Mouse (Mus musculus): Measurements from ENCODE around the gene Map4. TPM values are rescaled to one million over a fixed set of nuclear protein-coding genes. Genes with fewer than 3 reads are reported as not detected.
A peak's percentile ranks its signal among the peaks of the same experiment; 100 is the strongest.

The Map4 gene
- total and polyA plus RNA-seq, 3 experiments: 14.4 to 45.8 (median 28.9) TPM

DNA sequence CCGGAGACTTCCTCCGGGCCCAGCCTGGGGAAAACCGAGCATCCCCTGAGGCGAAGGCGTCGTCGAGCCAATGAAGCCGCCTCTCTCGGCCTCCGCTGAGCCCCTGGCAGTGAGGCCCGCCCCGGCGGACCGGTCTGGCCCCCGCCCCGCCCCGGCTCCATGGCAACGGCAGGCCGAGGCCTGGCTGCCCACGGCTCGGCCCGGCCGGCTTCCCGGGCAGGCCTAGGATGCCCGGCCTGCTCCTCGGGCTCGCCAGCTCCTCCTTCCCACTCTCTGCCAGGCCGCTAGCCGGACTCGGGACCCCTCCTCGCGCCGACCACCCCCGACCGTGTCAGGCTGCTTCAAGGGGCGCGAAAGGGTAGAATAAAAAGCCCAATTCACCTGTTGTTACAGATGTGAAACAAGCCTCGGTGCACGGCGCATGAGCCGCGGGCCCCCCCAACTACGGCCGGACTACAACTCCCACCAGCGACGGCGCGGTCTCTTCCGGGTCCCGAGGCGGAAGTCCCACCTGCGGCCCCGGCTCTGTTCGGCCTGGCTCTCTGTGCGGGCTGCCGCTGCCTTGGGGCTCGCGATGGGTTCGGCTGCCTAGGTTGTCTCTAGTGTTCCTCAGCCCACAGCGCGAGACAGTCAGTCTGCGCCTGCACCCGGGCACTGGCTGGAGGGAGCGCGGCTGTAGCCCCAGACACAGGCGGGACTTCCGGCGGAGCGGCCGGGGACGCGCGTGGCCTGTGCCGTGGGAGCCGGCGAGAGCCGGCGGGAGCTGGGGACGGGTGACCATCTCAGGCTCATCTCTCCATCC lies 185.9 kb downstream of the Map4 start, which contains the start of gene Smarcc1 (continued):
- no peak; the same call in 1 of the 2 replicates for TF ChIP-seq IRF4 (IDR thresholded peaks at IDR 0.05; ENCODE audit: low read depth, low read length)

DNA sequence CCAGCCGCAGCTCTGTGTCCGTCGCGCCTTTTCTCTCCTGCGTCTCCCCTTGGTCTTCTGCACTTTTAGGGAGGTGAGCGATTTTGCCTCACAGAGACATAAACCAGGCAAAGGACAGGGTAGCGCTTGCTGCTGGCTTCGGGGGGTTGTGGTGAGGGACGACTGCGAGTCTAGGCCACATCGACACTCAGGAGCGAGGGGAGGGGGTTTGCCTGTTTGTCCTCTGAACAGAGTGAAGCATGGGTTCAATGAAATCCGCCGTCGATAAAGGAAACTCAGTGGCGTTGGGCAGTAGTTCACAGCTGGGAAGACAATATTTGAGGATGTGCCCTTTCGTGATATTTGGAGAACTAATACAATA lies 186.5 kb downstream of the Map4 start, which contains the start of gene Dhx30:
TSS of gene Dhx30 (minus strand) at position 52 of the 361 bp plus-strand sequence.
- Histone ChIP-seq H3K4me2 (ENCODE audit: insufficient read depth, low read depth, poor library complexity, severe bottlenecking) (peak within 1 kb of the TSS; percentile 81), H3K4me3 (replicated peaks in 1 of 3; ENCODE audit: low read depth in 2 of 3, low read length in 2 of 3, poor library complexity in 1 of 3) (peak within 1 kb of the TSS; percentile 77 to 88 (median 87)), H3K27me3 (replicated peaks) (no peaks in the 10 kb centered on the region), H3K27ac (ENCODE audit: insufficient read depth, low read depth) (peak within 1 kb of the TSS; percentile 83), H3K4me1 (ENCODE audit: control insufficient read depth in 1 of 2, insufficient read depth in 2 of 2) (peaks cover 0 to 25% of the 10 kb centered on the region in 2 experiments; a peak in 2 of 4 replicates), H3K36me3 (replicated peaks in 1 of 2; ENCODE audit: control insufficient read depth in 1 of 2, insufficient read depth in 1 of 2, low read length in 1 of 2) (peaks cover 2 to 34% of the 10 kb centered on the region in 2 experiments), H3K79me2 (replicated peaks; ENCODE audit: control insufficient read depth, extremely low read depth, insufficient read depth, poor library complexity, severe bottlenecking) (peaks cover 23% of the 10 kb centered on the region; the same call in 1 of the 2 replicates), H3K9me3 (replicated peaks; ENCODE audit: low read length) (no peaks in the 10 kb centered on the region), H3K9ac (ENCODE audit: insufficient read depth, low read depth) (peak within 1 kb of the TSS; percentile 80)
- dilution Hi-C loops (cut with MboI; ENCODE audit: extremely low pct_ligation_motif_present, extremely low pct_unique_long_range_greater_than_20kb, low sequenced_read_pairs) (no loop called here), in situ Hi-C loops (cut with MboI; ENCODE audit: low pct_ligation_motif_present, low pct_unique_long_range_greater_than_20kb, low sequenced_read_pairs) (no loop called here)
- no peak for TF ChIP-seq CTCF (conservative IDR thresholded peaks at IDR 0.05 in 1 of 2, IDR thresholded peaks at IDR 0.05 in 1 of 2; ENCODE audit: low read depth in 2 of 2, low read length in 2 of 2)
- TF ChIP-seq ZNF384 (IDR thresholded peaks at IDR 0.05; ENCODE audit: low read depth, low read length): no peak
- no peak for TF ChIP-seq CHD2 (IDR thresholded peaks at IDR 0.05; ENCODE audit: low read length)
- TF ChIP-seq ZKSCAN1 (IDR thresholded peaks at IDR 0.05; ENCODE audit: borderline replicate concordance, low read depth, low read length): no peak
- no peak for TF ChIP-seq MAX (IDR thresholded peaks at IDR 0.05; ENCODE audit: low read length)
- no peak for TF ChIP-seq KAT2A (IDR thresholded peaks at IDR 0.05; ENCODE audit: insufficient replicate concordance, low read length)
- TF ChIP-seq BHLHE40 (IDR thresholded peaks at IDR 0.05; ENCODE audit: low read depth, low read length): no peak
- TF ChIP-seq TBP (conservative IDR thresholded peaks at IDR 0.05; ENCODE audit: low read depth, low read length): no peak
- TF ChIP-seq ZMIZ1 (IDR thresholded peaks at IDR 0.05; ENCODE audit: low read depth, low read length): no peak
- TF ChIP-seq USF1 (IDR thresholded peaks at IDR 0.05; ENCODE audit: low read depth, low read length): no peak
- DNase-seq (ENCODE audit: extremely low read depth): no peak

DNA sequence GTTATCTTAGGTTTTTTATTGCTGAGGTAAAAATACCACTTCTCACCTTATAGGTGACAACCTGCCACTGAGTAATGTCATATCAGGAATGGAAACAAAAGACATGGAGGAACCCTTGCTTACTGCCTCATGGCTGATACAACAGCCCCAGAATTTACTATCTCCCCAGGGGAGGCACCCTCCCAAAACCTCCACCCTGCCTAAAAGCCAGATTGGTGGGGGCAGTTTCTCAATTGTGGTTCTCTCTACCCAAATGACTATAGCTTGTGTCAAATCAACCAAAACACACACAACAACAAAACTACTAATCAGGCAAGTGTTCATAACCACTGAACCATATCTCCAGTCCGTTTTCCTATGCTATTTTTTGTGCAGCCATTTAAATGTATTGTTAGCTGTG lies 187.0 kb downstream of the Map4 start:
- H3K79me2 ChIP-seq (replicated peaks; ENCODE audit: control insufficient read depth, extremely low read depth, insufficient read depth, poor library complexity, severe bottlenecking): peaks cover 23% of the 10 kb centered on the region; the same call in 1 of the 2 replicates
- dilution Hi-C loops (cut with MboI; ENCODE audit: extremely low pct_ligation_motif_present, extremely low pct_unique_long_range_greater_than_20kb, low sequenced_read_pairs): no loop called here
- no peaks in the 10 kb centered on the region for H3K27me3 ChIP-seq (replicated peaks)
- peaks cover 3 to 25% of the 10 kb centered on the region in 2 experiments for H3K4me1 ChIP-seq (ENCODE audit: control insufficient read depth in 1 of 2, insufficient read depth in 2 of 2)
- H3K36me3 ChIP-seq (replicated peaks in 1 of 2; ENCODE audit: control insufficient read depth in 1 of 2, insufficient read depth in 1 of 2, low read length in 1 of 2): peaks cover 0 to 30% of the 10 kb centered on the region in 2 experiments
- H3K4me2 ChIP-seq (ENCODE audit: insufficient read depth, low read depth, poor library complexity, severe bottlenecking): peak overlapping the region; percentile 72
- H3K9ac ChIP-seq (ENCODE audit: insufficient read depth, low read depth): peak overlapping the region; percentile 80
- TF ChIP-seq CHD2 (IDR thresholded peaks at IDR 0.05; ENCODE audit: low read length) (no peak), USF2 (conservative IDR thresholded peaks at IDR 0.05; ENCODE audit: low read depth, low read length) (no peak), JUND (conservative IDR thresholded peaks at IDR 0.05; ENCODE audit: low read depth, low read length) (peak; percentile 44; the same call in 1 of the 2 replicates), MAFK (IDR thresholded peaks at IDR 0.05; ENCODE audit: insufficient replicate concordance, low read length) (0 out of 2 replicates have a peak, but pooled peaks have one; percentile 25), USF1 (IDR thresholded peaks at IDR 0.05; ENCODE audit: low read depth, low read length) (no peak), BHLHE40 (IDR thresholded peaks at IDR 0.05; ENCODE audit: low read depth, low read length) (0 out of 2 replicates have a peak, but pooled peaks have one; percentile 17), SMC3 (IDR thresholded peaks at IDR 0.05; ENCODE audit: low read depth, low read length) (no peak), EP300 (IDR thresholded peaks at IDR 0.05; ENCODE audit: low read length) (peak; percentile 29; the same call in 1 of the 2 replicates), UBTF (IDR thresholded peaks at IDR 0.05; ENCODE audit: low read depth, low read length) (no peak)
- peak overlapping the region; percentile 77 to 88 (median 87) for H3K4me3 ChIP-seq (replicated peaks in 1 of 3; ENCODE audit: low read depth in 2 of 3, low read length in 2 of 3, poor library complexity in 1 of 3)
- in situ Hi-C loops (cut with MboI; ENCODE audit: low pct_ligation_motif_present, low pct_unique_long_range_greater_than_20kb, low sequenced_read_pairs): no loop called here
- no peaks in the 10 kb centered on the region for H3K9me3 ChIP-seq (replicated peaks; ENCODE audit: low read length)
- H3K27ac ChIP-seq (ENCODE audit: insufficient read depth, low read depth): no peak overlapping the region
- DNase-seq (ENCODE audit: extremely low read depth): peak; percentile 40

Measured in CH12.LX (cell line).